Mouse (Mus musculus): ENCODE results near the gene Macc1. TPM values are rescaled to one million over a fixed set of nuclear protein-coding genes. Genes with fewer than 3 reads are reported as not detected.
"Not testable (repeated sequence)": the region's sequence is repeated elsewhere in the genome, so short reads cannot be mapped to it uniquely, and the experiment has no call there.

The Macc1 gene
- not detected for total RNA-seq (2021)
- long read RNA-seq: 0 reads

DNA sequence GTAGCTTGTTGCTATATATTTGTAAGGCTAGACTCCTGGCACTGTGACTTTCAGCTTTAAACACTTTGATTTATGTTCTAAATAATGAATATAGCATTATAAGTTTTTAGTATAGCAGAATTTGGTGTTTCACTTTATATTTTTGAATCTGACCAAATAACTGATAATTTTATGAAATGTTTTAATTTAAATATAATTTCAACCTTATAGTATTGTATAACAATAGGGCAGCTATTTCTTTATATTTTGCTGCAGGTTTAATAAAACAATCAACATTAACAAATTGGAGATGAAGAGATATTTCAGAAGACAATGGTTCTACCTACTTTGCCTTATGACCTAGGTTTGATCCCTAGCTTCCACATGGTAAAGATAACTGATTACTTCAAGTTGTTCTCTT lies at the start of gene Macc1:
Gene Macc1 (plus strand): TSS at position 301 of the 400 bp plus-strand sequence.
- no peak for DNase-seq (ENCODE audit: low spot score in 2 of 2)

GRCm38 (mm10) chr12:119264506-119264905 lies 49.6 kb upstream of the Macc1 start:
- no peak for DNase-seq (ENCODE audit: low spot score in 2 of 2)

DNA sequence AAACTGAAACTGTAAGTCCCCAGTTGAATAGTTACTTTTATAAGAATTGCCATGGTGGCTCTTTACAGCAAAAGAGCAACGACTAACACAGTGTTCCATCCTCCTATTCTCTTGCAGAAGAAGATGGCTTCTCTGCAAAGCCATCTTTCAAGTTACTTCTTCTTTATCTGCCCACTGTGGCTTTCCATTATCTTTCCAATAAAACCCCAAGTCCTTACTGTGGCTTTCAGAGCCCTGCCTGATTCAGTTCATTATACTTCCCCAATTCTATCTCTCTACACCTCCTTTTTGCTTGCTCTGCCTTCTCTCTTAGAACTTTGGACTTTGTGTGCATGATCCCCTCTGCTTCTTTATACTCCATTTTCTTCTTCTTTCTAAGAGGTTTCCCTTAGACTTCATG lies 45.3 kb upstream of the Macc1 start:
- DNase-seq (ENCODE audit: low spot score in 2 of 2): no peak

GRCm38 (mm10) chr12:119270036-119270435 lies 44.0 kb upstream of the Macc1 start:
- DNase-seq (ENCODE audit: low spot score in 2 of 2): no peak

- peak in 1 of 2 experiments; percentile 11 for DNase-seq (ENCODE audit: low spot score in 2 of 2)
Observed at GRCm38 (mm10) chr12:119271964-119272363, 42.1 kb upstream of the Macc1 start.

DNA sequence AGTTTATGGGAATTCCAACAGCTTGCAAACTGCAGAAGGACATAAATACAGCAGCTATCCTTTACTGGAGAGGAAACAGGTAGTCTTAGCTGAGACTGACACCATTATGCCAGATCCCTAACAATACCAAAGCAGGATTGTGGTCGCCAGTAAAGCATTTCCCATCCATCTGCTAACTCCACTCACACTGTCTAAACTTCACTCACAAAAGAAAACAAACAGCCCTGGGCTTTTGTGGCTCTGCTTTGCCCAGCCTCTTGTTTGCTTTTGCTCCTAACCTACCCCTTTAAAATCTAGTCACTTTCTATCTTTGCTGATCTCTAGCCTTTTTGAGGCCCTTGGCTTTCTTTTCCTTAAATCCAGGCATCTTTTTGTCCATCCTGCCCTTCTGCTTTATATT lies 40.5 kb upstream of the Macc1 start:
- DNase-seq (ENCODE audit: low spot score in 2 of 2): no peak

DNA sequence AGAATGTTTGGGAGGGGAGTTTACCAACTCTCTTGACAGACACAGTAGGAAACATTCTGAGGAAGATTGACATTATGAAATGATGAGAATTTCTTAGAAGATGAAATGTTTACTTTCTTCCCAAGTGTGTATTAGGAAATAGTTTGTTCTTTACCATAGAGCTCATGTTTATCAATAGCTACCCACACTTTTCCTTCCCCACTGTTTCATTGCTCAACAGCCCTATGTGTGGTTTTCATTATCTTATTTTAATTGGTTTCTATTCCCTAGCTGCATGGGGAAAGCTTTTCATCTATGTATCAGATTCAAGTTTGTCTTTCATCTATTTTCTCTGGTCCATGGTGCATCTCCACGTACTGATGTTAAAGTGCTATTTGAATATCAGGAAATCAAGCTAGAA lies 37.8 kb upstream of the Macc1 start:
- DNase-seq (ENCODE audit: low spot score in 2 of 2): no peak

DNA sequence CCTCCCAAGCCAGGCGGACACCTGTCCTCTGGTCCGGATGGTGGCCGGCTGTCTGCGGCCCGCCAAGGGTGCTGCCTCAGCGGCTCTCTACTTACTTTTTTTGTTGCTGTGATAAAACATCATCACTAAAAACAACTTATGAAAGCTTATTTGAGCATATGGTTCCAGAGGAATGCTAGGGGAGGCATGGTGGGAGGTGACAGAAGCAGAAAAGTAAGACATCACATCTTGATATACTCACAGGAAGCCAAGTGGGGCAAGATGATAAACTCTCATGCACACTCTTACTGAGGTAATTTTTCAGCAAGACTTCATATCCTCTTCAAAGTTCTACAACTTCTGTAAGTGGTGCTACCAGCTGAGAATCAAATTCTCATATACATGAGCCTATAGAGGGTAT lies 22.5 kb upstream of the Macc1 start:
- DNase-seq (ENCODE audit: low spot score in 2 of 2): no peak

- no peak for DNase-seq (ENCODE audit: low spot score in 2 of 2)
Observed at GRCm38 (mm10) chr12:119303618-119304017, 10.5 kb upstream of the Macc1 start.

DNA sequence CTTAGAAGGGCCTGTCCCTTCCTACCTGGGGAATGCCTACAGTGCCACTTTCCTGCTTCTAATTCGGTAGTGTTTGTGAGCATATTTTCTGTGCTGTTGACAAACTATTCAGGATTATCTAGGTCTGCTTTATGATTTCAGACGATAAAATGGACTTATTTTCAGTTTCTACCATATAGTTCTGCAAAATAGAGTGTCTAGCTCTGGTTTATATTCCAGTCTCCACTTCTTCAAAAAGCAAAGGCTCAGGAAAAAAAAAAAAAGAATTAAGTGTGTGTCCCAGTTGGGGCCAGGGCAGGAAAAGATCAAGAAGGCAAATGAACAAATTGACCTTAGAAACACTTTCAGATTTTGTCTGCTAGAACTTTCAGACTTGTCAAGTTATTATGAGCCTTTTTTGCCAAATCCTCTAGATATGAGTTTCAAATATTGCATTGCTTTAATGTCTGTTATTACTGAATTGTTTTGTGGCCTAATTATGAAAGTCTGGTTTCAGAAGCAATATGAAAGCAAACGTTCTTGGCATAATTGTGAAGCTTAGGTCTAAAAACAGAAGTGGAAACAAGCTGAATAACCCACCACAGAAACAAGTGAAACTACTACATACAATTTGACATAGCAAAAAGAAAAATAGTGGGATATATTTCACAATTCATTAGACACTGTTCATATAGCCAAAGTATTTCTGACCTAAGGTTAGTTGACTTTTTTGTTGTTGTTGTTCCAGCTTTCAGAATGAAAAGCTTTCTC lies 881 bp upstream of the Macc1 start:
- DNase-seq (ENCODE audit: low spot score in 2 of 2): no peak

DNA sequence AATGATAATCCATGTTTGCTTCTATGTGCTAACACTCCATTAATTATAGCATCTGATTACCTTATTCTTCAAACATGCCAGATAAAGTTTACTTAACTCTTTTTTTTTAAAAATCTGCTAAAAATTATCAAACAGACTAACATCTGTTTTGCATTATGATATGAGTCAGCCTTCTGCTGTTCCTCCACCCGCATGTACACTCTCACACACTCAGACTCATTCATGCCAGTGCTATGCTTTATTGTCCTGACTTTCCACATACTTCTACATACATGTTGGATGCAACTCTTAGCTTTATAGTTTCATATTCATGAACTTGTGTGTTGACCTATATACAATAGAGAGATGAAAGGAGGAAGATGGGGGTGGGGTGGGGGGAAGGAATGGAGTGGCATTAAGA lies 4.7 kb downstream of the Macc1 start:
- no peak for DNase-seq (ENCODE audit: low spot score in 2 of 2)

DNA sequence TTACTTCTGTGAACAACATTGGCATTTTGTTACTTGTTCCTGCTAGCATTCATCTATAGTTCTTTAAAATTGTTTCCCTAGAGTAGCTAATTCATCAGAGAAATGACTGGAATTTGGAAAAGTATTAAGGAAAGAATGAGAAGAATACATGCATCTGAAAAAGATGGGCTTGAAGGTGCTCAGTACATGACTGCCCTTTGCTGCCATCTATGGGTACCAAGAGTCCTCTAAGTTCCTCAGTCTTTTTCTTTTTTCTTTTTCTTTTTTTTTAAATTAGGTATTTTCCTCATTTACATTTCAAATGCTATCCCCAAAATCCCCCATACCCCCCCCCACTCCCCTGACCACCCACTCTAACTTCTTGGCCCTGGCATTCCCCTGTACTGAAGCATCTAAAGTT lies 11.3 kb downstream of the Macc1 start:
- no peak for DNase-seq (ENCODE audit: low spot score in 2 of 2)

DNA sequence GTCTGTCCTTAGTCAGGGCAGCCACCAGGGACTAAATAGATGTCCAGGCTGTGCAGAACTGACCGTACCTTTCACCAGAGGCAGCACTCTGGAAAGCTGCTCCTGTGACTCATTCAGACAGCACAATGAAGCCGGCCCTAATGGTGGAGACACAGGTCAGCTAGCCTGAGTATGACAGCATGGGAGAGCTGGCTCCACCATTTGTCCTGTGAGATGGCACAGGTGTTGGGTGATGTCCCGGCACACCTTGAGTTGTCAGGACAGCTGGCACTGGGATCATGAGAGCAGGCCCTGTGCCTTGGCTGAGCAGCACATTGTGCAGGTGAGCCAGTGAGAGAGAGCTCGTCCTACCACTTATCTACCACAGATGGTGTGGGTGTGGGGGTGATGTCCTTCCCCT lies 16.6 kb downstream of the Macc1 start:
- DNase-seq (ENCODE audit: low spot score in 2 of 2): no peak

- DNase-seq (ENCODE audit: low spot score in 2 of 2): no peak
Observed at GRCm38 (mm10) chr12:119333376-119333775, 19.3 kb downstream of the Macc1 start.

DNA sequence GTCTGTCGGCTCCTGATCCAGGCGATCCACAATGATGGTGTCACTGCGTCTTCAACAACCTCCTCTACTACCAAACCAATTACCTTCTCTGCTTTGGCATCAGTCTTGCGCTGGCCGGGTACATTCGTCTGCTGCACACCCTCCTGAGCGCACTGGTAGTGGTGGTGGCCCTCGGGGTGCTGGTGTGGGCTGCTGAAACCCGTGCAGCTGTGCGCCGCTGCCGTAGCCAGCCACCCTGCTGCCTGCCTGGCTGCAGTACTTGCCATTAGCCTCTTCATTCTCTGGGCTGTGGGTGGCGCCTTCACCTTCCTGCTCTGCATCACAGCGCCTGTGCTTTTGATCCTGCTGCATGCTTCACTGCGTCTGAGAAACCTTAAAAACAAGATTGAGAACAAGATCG lies 38.5 kb downstream of the Macc1 start:
- not testable (repeated sequence) for DNase-seq (ENCODE audit: low spot score in 2 of 2)

GRCm38 (mm10) chr12:119357418-119358241 lies 43.6 kb downstream of the Macc1 start:
- DNase-seq (ENCODE audit: low spot score in 2 of 2): peak in 1 of 2 experiments; percentile 10

DNA sequence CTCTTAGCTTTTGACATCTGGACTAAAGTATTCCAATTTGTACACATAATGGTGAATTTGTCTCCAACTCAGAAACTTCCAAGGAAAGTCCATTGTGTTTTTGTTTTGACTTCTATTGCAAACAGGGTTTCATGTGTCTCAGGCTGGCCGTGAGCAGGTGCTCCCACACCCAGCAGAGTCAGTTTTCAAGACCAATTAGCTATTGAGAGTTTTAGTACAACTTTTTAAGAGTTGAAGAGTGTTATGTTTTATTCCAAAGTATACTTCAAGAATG lies 44.1 kb downstream of the Macc1 start:
- no peak for DNase-seq (ENCODE audit: low spot score in 2 of 2)

GRCm38 (mm10) chr12:119365041-119365440 lies 51.0 kb downstream of the Macc1 start:
- no peak for DNase-seq (ENCODE audit: low spot score in 2 of 2)

GRCm38 (mm10) chr12:119369832-119370231 lies 55.8 kb downstream of the Macc1 start:
- DNase-seq (ENCODE audit: low spot score in 2 of 2): no peak

- no peak for DNase-seq (ENCODE audit: low spot score in 2 of 2)
Observed at GRCm38 (mm10) chr12:119372359-119372758, 58.3 kb downstream of the Macc1 start.

DNA sequence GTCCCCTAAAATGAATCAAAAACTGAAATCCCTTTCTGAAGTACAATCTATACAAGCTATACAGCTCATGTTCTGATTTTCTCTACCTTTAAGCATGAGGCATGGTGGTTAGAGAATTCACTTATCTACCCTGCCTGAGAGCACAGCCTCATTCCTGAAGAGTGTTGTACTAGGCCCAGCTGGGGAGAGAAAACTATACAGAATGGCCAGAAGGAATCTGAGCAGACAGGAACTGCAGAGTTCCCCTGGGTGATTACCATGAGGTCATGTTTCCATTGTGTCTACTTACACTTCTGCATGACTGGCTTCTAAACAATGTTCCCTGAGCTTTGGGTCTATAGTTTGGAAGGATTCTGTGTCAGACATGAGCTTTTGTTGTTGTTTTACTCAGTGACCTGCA lies 62.8 kb downstream of the Macc1 start:
- DNase-seq (ENCODE audit: low spot score in 2 of 2): no peak

GRCm38 (mm10) chr12:119381839-119382238 lies 67.8 kb downstream of the Macc1 start:
- DNase-seq (ENCODE audit: low spot score in 2 of 2): no peak

GRCm38 (mm10) chr12:119386243-119386642 lies 72.2 kb downstream of the Macc1 start:
- DNase-seq (ENCODE audit: low spot score in 2 of 2): no peak

All from layer of hippocampus, postnatal 10 days (tissue).